Mouse (Mus musculus): ENCODE results near the gene Brsk2.
A peak's percentile ranks its signal among the peaks of the same experiment; 100 is the strongest.

Brsk2 gene

GRCm38 (mm10) chr7:142025926-142026325 lies 76.4 kb downstream of the Brsk2 start:
- no peak for DNase-seq (ENCODE audit: low spot score in 2 of 2)

- DNase-seq (ENCODE audit: low spot score in 2 of 2) = no peak
Observed at GRCm38 (mm10) chr7:142030073-142030472, 80.5 kb downstream of the Brsk2 start.

- DNase-seq (ENCODE audit: low spot score in 2 of 2) = no peak
Observed at GRCm38 (mm10) chr7:142034198-142034597, 84.6 kb downstream of the Brsk2 start.

GRCm38 (mm10) chr7:142035048-142035811 lies 85.7 kb downstream of the Brsk2 start:
- no peak for DNase-seq (ENCODE audit: low spot score in 2 of 2)

GRCm38 (mm10) chr7:142037553-142038170 lies 88.1 kb downstream of the Brsk2 start:
- peak; percentile 11 to 62 for DNase-seq (ENCODE audit: low spot score in 2 of 2)

GRCm38 (mm10) chr7:142040756-142041155 lies 91.2 kb downstream of the Brsk2 start:
- DNase-seq (ENCODE audit: low spot score in 2 of 2) = no peak

- no peak for DNase-seq (ENCODE audit: low spot score in 2 of 2)
Observed at GRCm38 (mm10) chr7:142045344-142045743, 95.8 kb downstream of the Brsk2 start.

- no peak for DNase-seq (ENCODE audit: low spot score in 2 of 2)
Observed at GRCm38 (mm10) chr7:142045932-142046331, 96.4 kb downstream of the Brsk2 start.

- no peak for DNase-seq (ENCODE audit: low spot score in 2 of 2)
Observed at GRCm38 (mm10) chr7:142050536-142050935, 101.0 kb downstream of the Brsk2 start.

Data from thymus, postnatal 10 days (tissue).